Mouse (Mus musculus) embryonic fibroblast, embryonic 13.5 days (primary cell): ENCODE measurements at regions not wholly inside any gene's neighbourhood (a gene's known extent, or its start where the extent isn't known, plus 50 kb on each side); places are given as distances from the start of the nearest gene placed in this dataset.

Experiments
- CTCF ChIP-seq: IDR thresholded peaks from 2 replicates; pipeline ENCODE4 v1.5.1; 2011; ENCODE audit warnings: mild to moderate bottlenecking, control low read depth, low read length, moderate library complexity, borderline replicate concordance; ENCODE audit not compliant: insufficient read depth
- POLR2A ChIP-seq: IDR thresholded peaks from 2 replicates; pipeline ENCODE4 v1.6.1; 2011; ENCODE audit warnings: low read depth, mild to moderate bottlenecking, control low read depth, low read length, moderate library complexity

DNA sequence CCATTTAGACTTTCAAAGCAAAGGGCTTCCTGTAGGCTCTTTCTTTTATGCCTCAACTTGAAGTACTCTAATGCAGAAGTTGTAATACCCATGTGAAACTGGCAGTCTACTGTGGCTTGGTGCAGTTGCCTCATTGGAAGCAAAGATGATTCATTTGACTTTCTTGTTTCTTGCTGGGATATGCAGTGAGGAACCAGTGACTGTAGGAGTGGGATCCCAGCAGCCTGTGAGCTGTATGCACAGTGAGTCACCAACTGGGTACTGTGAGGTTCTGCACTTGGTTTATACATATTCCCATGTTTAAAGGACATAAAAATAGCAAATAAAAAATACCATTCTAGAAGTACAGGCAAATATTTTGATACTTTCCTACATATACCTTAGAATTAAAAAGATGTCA lies 202.6 kb downstream of the Ttc32 start:
- TF ChIP-seq POLR2A (no peak), CTCF (no peak)
